Mouse (Mus musculus) embryonic fibroblast, embryonic 13.5 days (primary cell): Measurements from ENCODE around the gene 1700088E04Rik.

Experiments used
- CTCF ChIP-seq: IDR thresholded peaks from 2 replicates; pipeline ENCODE4 v1.5.1; 2011; ENCODE audit warnings: mild to moderate bottlenecking, control low read depth, low read length, moderate library complexity, borderline replicate concordance; ENCODE audit not compliant: insufficient read depth
- POLR2A ChIP-seq: IDR thresholded peaks from 2 replicates; pipeline ENCODE4 v1.6.1; 2011; ENCODE audit warnings: low read depth, mild to moderate bottlenecking, control low read depth, low read length, moderate library complexity

DNA sequence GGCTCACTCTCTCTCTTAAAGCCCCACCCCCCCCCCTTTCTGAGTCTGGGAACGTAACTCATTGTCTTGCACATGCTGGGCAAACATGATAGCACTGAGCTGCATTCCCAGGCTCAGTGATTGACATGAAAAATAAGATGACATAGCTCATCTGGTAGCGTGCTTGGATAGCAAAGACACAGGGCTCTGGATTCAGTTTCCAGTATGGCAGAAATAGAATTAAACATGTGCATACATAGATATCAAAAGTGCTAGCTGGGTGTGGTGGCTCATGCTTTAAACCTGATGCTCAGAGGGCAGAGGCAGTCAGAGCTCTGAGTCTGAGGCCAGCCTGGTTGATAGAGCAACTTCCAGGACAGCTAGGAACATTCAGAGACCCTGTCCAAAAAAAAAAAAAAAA is 35.2 kb downstream of the 1700088E04Rik start:
- TF ChIP-seq POLR2A (no peak), CTCF (no peak)
